8 mouse cellular contexts compared by ENCODE assay signal in genomic region chr17:87025269-87025949, GRCm38 (mm10). TPM values are rescaled to one million over a fixed set of nuclear protein-coding genes. Genes with fewer than 3 reads are reported as not detected.
DNase-seq lines count a peak whose midpoint lies in the region; ATAC-seq lines count a peak whose summit lies in the region.

Gene Pigf, minus strand, starts transcription at chr17:87025406.
Gene Cript, plus strand, starts transcription at chr17:87025550.

- peak within 1 kb of the TSS; percentile 87 for H3K9ac ChIP-seq in heart, embryonic 13.5 days
- peak within 1 kb of the TSS; percentile 76 for H3K9ac ChIP-seq in liver, embryonic 12.5 days
- peak within 1 kb of the TSS; percentile 53 for H3K9ac ChIP-seq in stomach, embryonic 15.5 days

- under 1% methylated on average over 43 of the region's 43 CpGs for WGBS in heart, embryonic 13.5 days
- under 1% methylated on average over 42 of the region's 43 CpGs for WGBS in liver, embryonic 12.5 days (ENCODE audit: insufficient replicate concordance)
- WGBS in stomach, embryonic 15.5 days, result under 1% methylated on average over 43 of the region's 43 CpGs

- peaks cover 4% of the 10 kb centered on the region; the same call in 1 of the 2 replicates for H3K4me1 ChIP-seq in brown adipose tissue, adult 24 weeks (ENCODE audit: control insufficient read depth, insufficient read depth, insufficient read length, low read length)
- H3K4me1 ChIP-seq in heart, embryonic 13.5 days, result peaks cover 25% of the 10 kb centered on the region
- H3K4me1 ChIP-seq in liver, embryonic 12.5 days, result peaks cover 26% of the 10 kb centered on the region
- no peaks in the 10 kb centered on the region for H3K4me1 ChIP-seq in stomach, embryonic 15.5 days

- peak; percentile 99 for DNase-seq in CD4-positive, CD25-positive, alpha-beta regulatory T cell, adult 2 months (ENCODE audit: low read depth, low spot score)
- DNase-seq in fat pad, adult 2 months (ENCODE audit: extremely low read depth, low read depth, low spot score), result peak; percentile 66
- DNase-seq in kidney, postnatal 10 days, result peak; percentile 99
- DNase-seq in natural killer cell, adult 2 months (ENCODE audit: low spot score in 2 of 2), result peak; percentile 98 to 99

- ATAC-seq in heart, embryonic 13.5 days (ENCODE audit: extremely low read depth, insufficient number of reproducible peaks, low FRiP score, low TSS enrichment), result peak; percentile 100
- ATAC-seq in liver, embryonic 12.5 days, result peak; percentile 99
- ATAC-seq in stomach, embryonic 15.5 days (ENCODE audit: insufficient read depth, low FRiP score, low read depth), result peak; percentile 100

- H3K4me2 ChIP-seq in heart, embryonic 13.5 days, result peak within 1 kb of the TSS; percentile 92
- peak within 1 kb of the TSS; percentile 98 for H3K4me2 ChIP-seq in liver, embryonic 12.5 days
- peak within 1 kb of the TSS; percentile 94 for H3K4me2 ChIP-seq in stomach, embryonic 15.5 days

- H3K9me3 ChIP-seq in heart, embryonic 13.5 days, result no peaks in the 10 kb centered on the region
- no peaks in the 10 kb centered on the region for H3K9me3 ChIP-seq in liver, embryonic 12.5 days (replicated peaks)
- H3K9me3 ChIP-seq in stomach, embryonic 15.5 days, result no peaks in the 10 kb centered on the region

- H3K27ac ChIP-seq in brown adipose tissue, adult 24 weeks (replicated peaks; ENCODE audit: low read depth, low read length), result peak within 1 kb of the TSS; percentile 63
- peak within 1 kb of the TSS; percentile 58 for H3K27ac ChIP-seq in heart, embryonic 13.5 days (replicated peaks)
- peak within 1 kb of the TSS; percentile 60 for H3K27ac ChIP-seq in liver, embryonic 12.5 days
- H3K27ac ChIP-seq in stomach, embryonic 15.5 days, result peak within 1 kb of the TSS; percentile 79

- peak within 1 kb of the TSS; percentile 77 for H3K4me3 ChIP-seq in brown adipose tissue, adult 24 weeks (ENCODE audit: insufficient read depth, low read depth, low read length)
- H3K4me3 ChIP-seq in heart, embryonic 13.5 days, result peak within 1 kb of the TSS; percentile 96
- peak within 1 kb of the TSS; percentile 94 for H3K4me3 ChIP-seq in liver, embryonic 12.5 days
- H3K4me3 ChIP-seq in stomach, embryonic 15.5 days (replicated peaks), result peak within 1 kb of the TSS; percentile 88

- peaks cover 35% of the 10 kb centered on the region for H3K36me3 ChIP-seq in heart, embryonic 13.5 days
- peaks cover 23% of the 10 kb centered on the region for H3K36me3 ChIP-seq in liver, embryonic 12.5 days
- H3K36me3 ChIP-seq in stomach, embryonic 15.5 days, result peaks cover 3% of the 10 kb centered on the region; the same call in 1 of the 2 replicates

- no peaks in the 10 kb centered on the region for H3K27me3 ChIP-seq in heart, embryonic 13.5 days (replicated peaks)
- H3K27me3 ChIP-seq in liver, embryonic 12.5 days (replicated peaks), result no peaks in the 10 kb centered on the region
- no peaks in the 10 kb centered on the region for H3K27me3 ChIP-seq in stomach, embryonic 15.5 days (replicated peaks)

RNA-seq across cellular contexts. Expression of gene Pigf, which starts in this region (rescaled TPM):
- polyA plus RNA-seq in brown adipose tissue, adult 24 weeks (2012; ENCODE audit: insufficient read depth, insufficient read length, missing spikeins), result 9.2 and 11.6 TPM in 2 replicates
- 17.5 and 19.2 TPM in 2 replicates for polyA plus RNA-seq in heart, embryonic 13.5 days (2015; fragmentation: Nextera tagmentation; extraction: Ambion mirVana)
- 18.6 and 19.8 TPM in 2 replicates for polyA plus RNA-seq in liver, embryonic 12.5 days (2016; fragmentation: Nextera tagmentation; extraction: Ambion mirVana)
- 61.1 and 64.4 TPM in 2 replicates for polyA plus RNA-seq in stomach, embryonic 15.5 days (2015; fragmentation: Nextera tagmentation; extraction: Ambion mirVana)

RNA-seq across cellular contexts. Expression of gene Cript, which starts in this region (rescaled TPM):
- polyA plus RNA-seq in brown adipose tissue, adult 24 weeks (2012; ENCODE audit: insufficient read depth, insufficient read length, missing spikeins), result 96.6 and 131 TPM in 2 replicates
- polyA plus RNA-seq in heart, embryonic 13.5 days (2015; fragmentation: Nextera tagmentation; extraction: Ambion mirVana), result 105 and 119 TPM in 2 replicates
- 76.9 and 84.3 TPM in 2 replicates for polyA plus RNA-seq in liver, embryonic 12.5 days (2016; fragmentation: Nextera tagmentation; extraction: Ambion mirVana)
- 120 and 127 TPM in 2 replicates for polyA plus RNA-seq in stomach, embryonic 15.5 days (2015; fragmentation: Nextera tagmentation; extraction: Ambion mirVana)

Comparison
In these comparisons a context has a peak if more than half of its experiments do, and no peak if none do; other contexts are left out.
1. Peak in every context shown above with its lines: DNase-seq, ATAC-seq, H3K4me3 ChIP-seq and H3K27ac ChIP-seq.